In genomic region chr8:48937144-48937543, GRCm38 (mm10) we compare ENCODE assay signal across 29 mouse cellular contexts.
"Had no signal": no experiment of that assay in that cellular context is flagged by ENCODE, and none has a peak within 500 bp of the region (broad histone marks: within the 10 kb centered on the region; RNA-seq: fewer than 3 reads in every experiment).

No protein-coding gene starts in this region.

- ATAC-seq: forebrain, embryonic 13.5 days; forebrain, embryonic 14.5 days; forebrain, embryonic 15.5 days; forebrain, embryonic 16.5 days; forebrain, postnatal 0 days had no signal

- H3K9me3 ChIP-seq: embryonic facial prominence, embryonic 10.5 days; embryonic facial prominence, embryonic 12.5 days; embryonic facial prominence, embryonic 13.5 days; embryonic facial prominence, embryonic 15.5 days; forebrain, embryonic 10.5 days; forebrain, embryonic 12.5 days; forebrain, embryonic 13.5 days; forebrain, embryonic 15.5 days had no signal

- H3K27me3 ChIP-seq: embryonic facial prominence, embryonic 12.5 days; embryonic facial prominence, embryonic 13.5 days; embryonic facial prominence, embryonic 15.5 days; forebrain, embryonic 15.5 days had no signal

- DNase-seq: cerebellum, adult 2 months; cerebellum, adult 8-10 months; cerebellum, adult 9-10 months; cerebellum, adult 9-11 months; cerebellum, postnatal 10 days; cerebellum, postnatal 14 days; cerebellum, postnatal 25 days; cerebellum, postnatal 36 days; embryo, embryonic 11 days; forebrain, postnatal 0 days; gastrocnemius, adult 2 months; gastrocnemius, postnatal 10 days; gastrocnemius, postnatal 14 days; gastrocnemius, postnatal 25 days; gastrocnemius, postnatal 36 days; heart, adult 11 months; heart, adult 18-20 months; heart, adult 2 months had no signal

- H3K4me1 ChIP-seq: embryonic facial prominence, embryonic 10.5 days; embryonic facial prominence, embryonic 12.5 days; embryonic facial prominence, embryonic 15.5 days; forebrain, embryonic 12.5 days; forebrain, embryonic 13.5 days; forebrain, embryonic 15.5 days had no signal

- H3K27ac ChIP-seq: embryonic facial prominence, embryonic 10.5 days; embryonic facial prominence, embryonic 12.5 days; embryonic facial prominence, embryonic 13.5 days; embryonic facial prominence, embryonic 15.5 days; forebrain, embryonic 10.5 days; forebrain, embryonic 12.5 days; forebrain, embryonic 13.5 days; forebrain, embryonic 15.5 days; gastrocnemius, adult 2 months; heart, adult 2 months had no signal

- H3K9ac ChIP-seq: embryonic facial prominence, embryonic 12.5 days; embryonic facial prominence, embryonic 13.5 days; embryonic facial prominence, embryonic 15.5 days; forebrain, embryonic 12.5 days; forebrain, embryonic 13.5 days; forebrain, embryonic 15.5 days; forebrain, postnatal 0 days had no signal

- H3K4me2 ChIP-seq: embryonic facial prominence, embryonic 12.5 days; embryonic facial prominence, embryonic 13.5 days; embryonic facial prominence, embryonic 15.5 days; forebrain, embryonic 12.5 days; forebrain, embryonic 13.5 days; forebrain, embryonic 15.5 days had no signal

- H3K36me3 ChIP-seq: embryonic facial prominence, embryonic 10.5 days; embryonic facial prominence, embryonic 12.5 days; embryonic facial prominence, embryonic 13.5 days; embryonic facial prominence, embryonic 15.5 days; forebrain, embryonic 10.5 days; forebrain, embryonic 12.5 days; forebrain, embryonic 15.5 days had no signal

- H3K4me3 ChIP-seq: embryonic facial prominence, embryonic 10.5 days; embryonic facial prominence, embryonic 12.5 days; embryonic facial prominence, embryonic 13.5 days; embryonic facial prominence, embryonic 15.5 days; erythroblast, embryonic 14.5 days; forebrain, embryonic 10.5 days; forebrain, embryonic 12.5 days; forebrain, embryonic 13.5 days; forebrain, embryonic 15.5 days; gastrocnemius, adult 2 months; heart, adult 2 months had no signal
